Mouse (Mus musculus) frontal cortex, adult (tissue): ENCODE measurements around the gene Uqcrc2.
A peak's percentile ranks its signal among the peaks of the same experiment; 100 is the strongest.

Source experiments
- ATAC-seq: cut with Nextera tagmentation; 2 replicates; pipeline ENCODE4 v1.9.2; 2017; ENCODE audit warnings: mild to moderate bottlenecking, moderate library complexity, mixed read lengths; ENCODE audit not compliant: low TSS enrichment

Uqcrc2 gene

GRCm38 (mm10) chr7:120634711-120635361 lies at the start of gene Uqcrc2:
TSS of gene Uqcrc2 (plus strand) at chr7:120635176.
- peak; percentile 98 for ATAC-seq

GRCm38 (mm10) chr7:120597203-120597743 lies 37.7 kb upstream of the Uqcrc2 start:
- peak; percentile 23; the same call in 1 of the 2 replicates for ATAC-seq

- ATAC-seq = peak; percentile 88
These were observed 37.2 kb upstream of the Uqcrc2 start for GRCm38 (mm10) chr7:120597744-120598243.

GRCm38 (mm10) chr7:120598355-120598754 lies 36.6 kb upstream of the Uqcrc2 start:
- 0 out of 2 replicates have a peak, but pooled peaks have one; percentile 13 for ATAC-seq

- no peak for ATAC-seq
These were observed 14.8 kb upstream of the Uqcrc2 start for GRCm38 (mm10) chr7:120620075-120620771.

GRCm38 (mm10) chr7:120620841-120621240 lies 14.1 kb upstream of the Uqcrc2 start:
- no peak for ATAC-seq

GRCm38 (mm10) chr7:120632518-120632917 lies 2.5 kb upstream of the Uqcrc2 start:
- ATAC-seq = peak; percentile 72

GRCm38 (mm10) chr7:120634301-120634700 lies 675 bp upstream of the Uqcrc2 start:
- no peak for ATAC-seq

GRCm38 (mm10) chr7:120635362-120635781 lies 396 bp downstream of the Uqcrc2 start:
- no peak for ATAC-seq

- ATAC-seq = no peak
These were observed 845 bp downstream of the Uqcrc2 start for GRCm38 (mm10) chr7:120635821-120636220.

- ATAC-seq = no peak
These were observed 8.2 kb downstream of the Uqcrc2 start for GRCm38 (mm10) chr7:120643217-120643616.

GRCm38 (mm10) chr7:120647849-120648248 lies 12.9 kb downstream of the Uqcrc2 start:
- ATAC-seq = peak; percentile 94

- ATAC-seq = no peak
These were observed 27.1 kb downstream of the Uqcrc2 start for GRCm38 (mm10) chr7:120662079-120662478.

GRCm38 (mm10) chr7:120670153-120670875 lies 35.3 kb downstream of the Uqcrc2 start, which contains the start of gene Pdzd9:
TSS of gene Pdzd9 (minus strand) at chr7:120670343.
- peak; percentile 73; the same call in 1 of the 2 replicates for ATAC-seq

GRCm38 (mm10) chr7:120671271-120671670 lies 36.3 kb downstream of the Uqcrc2 start:
- ATAC-seq = no peak

GRCm38 (mm10) chr7:120677001-120677643 lies 42.1 kb downstream of the Uqcrc2 start, which contains the start of gene Mosmo:
TSS of gene Mosmo (plus strand) at chr7:120677618.
- peak; percentile 78 for ATAC-seq

GRCm38 (mm10) chr7:120677764-120678531 lies 43.0 kb downstream of the Uqcrc2 start:
- peak; percentile 53; the same call in 1 of the 2 replicates for ATAC-seq

- ATAC-seq = peak; percentile 35; the same call in 1 of the 2 replicates
These were observed 44.0 kb downstream of the Uqcrc2 start for GRCm38 (mm10) chr7:120679023-120679422.

GRCm38 (mm10) chr7:120682002-120682401 lies 47.0 kb downstream of the Uqcrc2 start:
- no peak for ATAC-seq

GRCm38 (mm10) chr7:120684731-120685161 lies 49.8 kb downstream of the Uqcrc2 start:
- ATAC-seq = no peak; the same call in 1 of the 2 replicates
